Mouse (Mus musculus) embryonic stem cell, embryonic (primary cell): ENCODE data around the gene Prkn.

ENCODE experiments used
- CTCF ChIA-PET, 4 experiments: fragments of 300-600 bp in 2 of 4; fragments of 350-600 bp in 2 of 4; sonication (Branson Sonifier 250); formaldehyde crosslinking; loops; one replicate each; lab custom pipeline; 2022; ENCODE audit warnings: inconsistent platforms in 2 of 4; lab: Charles Lee
- POLR2A ChIA-PET, 4 experiments: fragments of 300-600 bp in 2 of 4; fragments of 350-600 bp in 2 of 4; sonication (Branson Sonifier 250); formaldehyde crosslinking; loops; one replicate each; lab custom pipeline; 2022; ENCODE audit warnings: antibody characterized with exemption in 4 of 4, inconsistent platforms in 1 of 4; lab: Charles Lee

Gene Prkn

DNA sequence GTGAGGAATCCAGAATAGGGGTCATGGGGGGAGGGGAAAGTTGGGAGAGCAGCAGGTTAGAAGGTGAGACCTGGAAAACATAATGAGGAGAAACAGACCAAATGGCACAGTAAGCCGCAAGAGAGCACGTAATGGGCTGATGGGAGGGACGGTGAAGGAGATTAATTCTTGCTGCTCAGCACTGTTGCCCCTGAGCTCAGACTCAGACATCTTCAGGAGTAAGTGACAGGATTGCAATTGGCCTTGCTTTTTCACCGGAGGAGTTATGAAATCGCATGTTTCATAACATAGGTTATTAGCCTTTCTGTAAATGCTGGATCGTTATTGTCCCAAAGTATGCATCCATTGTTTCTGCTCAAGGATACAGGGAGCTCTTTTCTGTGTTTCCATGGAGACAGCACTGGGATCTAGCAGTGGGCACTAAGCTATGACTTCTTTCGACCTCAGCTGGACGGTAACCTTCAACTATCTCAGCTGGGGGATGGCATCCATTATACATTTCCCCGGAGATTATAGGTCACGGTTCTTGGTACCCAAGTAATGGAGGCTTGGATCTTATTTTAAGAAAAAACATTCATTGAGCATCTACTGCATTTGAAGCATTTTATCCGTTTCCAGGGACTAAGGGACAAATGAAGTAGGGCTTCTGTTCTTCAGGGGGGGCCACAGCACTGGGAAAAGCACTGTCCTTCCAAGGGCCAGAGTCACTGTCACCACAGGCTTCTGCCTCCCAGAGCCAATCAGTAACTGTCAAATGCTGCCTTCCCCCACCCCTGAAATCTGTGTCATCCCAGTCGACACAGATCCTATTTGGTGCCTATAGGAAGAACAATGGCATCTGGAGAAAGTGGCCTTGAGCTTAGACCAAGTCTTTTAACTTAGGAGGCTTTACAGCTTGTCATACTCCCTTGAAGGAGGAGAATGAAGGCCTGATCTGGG lies 890.7 kb downstream of the Prkn start:
- CTCF ChIA-PET, result no interaction called here
- POLR2A ChIA-PET, result no interaction called here

DNA sequence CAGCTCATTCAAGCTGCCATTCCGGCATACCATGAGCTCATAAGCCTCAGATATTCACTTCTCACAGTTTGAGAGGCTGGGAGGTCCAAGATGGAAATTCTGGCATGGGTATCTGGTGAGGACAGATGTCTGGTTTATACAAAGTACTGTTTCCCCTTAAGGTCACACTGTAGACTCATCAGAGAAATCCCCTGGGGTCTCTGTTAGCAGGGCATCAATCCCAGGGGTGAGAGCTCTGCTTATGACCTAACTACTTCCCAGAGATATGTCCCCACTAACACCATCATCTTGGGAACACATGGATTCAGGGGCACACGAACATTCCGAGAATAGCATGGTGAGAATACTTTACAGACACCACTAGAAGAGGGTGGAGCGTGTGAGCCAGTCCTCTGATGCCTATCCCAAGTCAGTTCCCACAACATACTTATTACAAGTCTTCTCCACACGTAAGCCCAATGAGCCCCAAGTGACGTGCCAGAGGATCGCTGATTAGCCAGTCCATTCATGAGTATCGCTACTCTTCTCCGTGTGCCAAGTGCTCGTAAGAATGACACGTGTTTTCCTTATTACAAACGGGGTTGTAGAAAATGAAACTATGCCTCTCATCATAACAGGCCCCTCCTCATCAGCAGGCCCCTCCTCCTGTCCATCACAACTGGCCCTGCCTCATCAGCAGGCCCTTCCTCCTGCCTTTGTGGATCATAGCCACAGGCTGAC lies 895.1 kb downstream of the Prkn start:
- POLR2A ChIA-PET, result no interaction called here
- CTCF ChIA-PET, result no interaction called here

DNA sequence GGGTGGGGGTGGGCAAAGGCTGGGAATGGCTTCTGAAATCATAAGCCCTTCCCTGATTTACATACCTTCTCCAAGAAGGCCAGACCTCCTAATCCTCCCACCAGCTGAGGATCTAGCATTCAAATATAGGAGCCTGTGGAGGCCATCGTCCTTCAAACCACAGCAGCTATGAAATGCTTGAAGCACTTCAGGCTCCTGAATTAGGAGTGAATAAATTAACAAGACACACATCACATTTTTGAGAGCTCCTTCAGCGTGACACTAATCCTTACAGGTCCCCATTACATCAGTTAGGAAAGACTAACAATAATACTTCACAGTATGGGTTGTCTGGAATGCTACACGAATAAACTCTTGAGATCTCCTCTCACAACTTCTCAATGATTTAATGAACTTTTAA lies 896.3 kb downstream of the Prkn start:
- ChIA-PET POLR2A (interaction anchor here in 1 of 4 experiments (1.0 kb wide), 1 partner anchor 542 kb away, joined by 3 read pairs; no protein-coding TSS in a partner anchor), CTCF (interaction anchor here in 2 of 4 experiments (0.6 to 0.7 kb wide), 3 partner anchors 294 to 1921 kb away, joined by 3 to 6 read pairs (median 4); no protein-coding TSS in a partner anchor)

DNA sequence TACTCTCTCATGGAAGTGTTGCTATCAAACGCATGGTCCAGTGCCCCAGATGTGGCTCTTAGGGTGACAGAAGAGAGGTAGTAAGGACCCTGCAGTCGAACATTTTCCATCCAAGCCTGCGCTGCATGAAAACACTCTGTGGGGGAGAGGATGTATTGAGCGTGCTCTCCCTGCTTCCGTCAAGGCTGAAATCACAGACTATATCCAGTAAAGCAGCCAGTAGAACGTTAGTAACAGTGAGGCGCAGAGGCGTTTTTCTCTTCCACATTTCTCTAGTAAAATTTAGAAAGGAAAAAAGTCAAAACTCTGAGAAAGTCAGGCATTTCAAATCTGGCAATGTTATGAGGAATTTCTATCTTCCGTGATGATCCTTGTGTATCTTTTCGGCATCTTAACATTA lies 897.7 kb downstream of the Prkn start:
- ChIA-PET CTCF (no interaction called here), POLR2A (no interaction called here)

DNA sequence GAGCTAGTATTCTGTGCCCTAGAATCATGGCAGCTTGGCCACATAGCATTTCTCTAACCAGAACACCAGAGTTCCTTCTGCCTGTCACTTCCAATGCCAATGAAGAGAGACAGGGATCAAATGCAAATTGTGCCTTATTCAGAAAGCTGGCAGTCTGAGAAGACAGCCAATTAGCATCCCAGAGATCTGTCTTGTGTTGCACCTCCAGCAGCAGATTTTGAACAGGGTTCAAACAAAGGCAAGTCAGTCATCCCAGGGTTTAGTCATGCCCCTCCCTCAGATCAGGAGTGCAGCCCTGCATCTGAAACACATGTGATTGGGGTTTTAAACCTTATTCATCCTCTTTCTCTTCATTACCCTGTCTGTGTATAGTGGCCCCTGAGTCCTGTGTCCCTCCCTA lies 900.5 kb downstream of the Prkn start:
- POLR2A ChIA-PET, result no interaction called here
- CTCF ChIA-PET, result no interaction called here

DNA sequence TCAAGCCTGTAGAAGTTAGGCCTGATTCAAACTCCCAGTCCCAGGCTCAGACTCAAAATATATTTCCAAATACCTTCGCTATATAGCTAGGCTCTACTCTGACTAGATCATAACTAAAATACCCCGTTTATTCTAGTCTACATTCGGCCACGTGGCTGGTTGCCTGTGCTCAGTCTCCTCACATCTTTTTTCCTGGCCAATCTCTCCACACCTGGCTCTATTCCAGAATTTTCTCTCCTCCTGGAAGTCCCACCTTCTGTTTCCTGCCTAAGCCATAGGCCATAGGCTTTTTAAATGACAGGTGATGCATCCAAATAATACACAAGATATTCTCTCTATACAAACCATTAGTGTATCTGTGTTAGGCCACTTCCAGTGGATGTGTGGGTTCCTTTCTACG lies 901.0 kb downstream of the Prkn start:
- CTCF ChIA-PET, result interaction anchor here in 2 of 4 experiments (0.5 to 0.6 kb wide), 2 partner anchors 35 to 231 kb away, joined by 3 to 5 read pairs; no protein-coding TSS in a partner anchor
- POLR2A ChIA-PET, result no interaction called here

DNA sequence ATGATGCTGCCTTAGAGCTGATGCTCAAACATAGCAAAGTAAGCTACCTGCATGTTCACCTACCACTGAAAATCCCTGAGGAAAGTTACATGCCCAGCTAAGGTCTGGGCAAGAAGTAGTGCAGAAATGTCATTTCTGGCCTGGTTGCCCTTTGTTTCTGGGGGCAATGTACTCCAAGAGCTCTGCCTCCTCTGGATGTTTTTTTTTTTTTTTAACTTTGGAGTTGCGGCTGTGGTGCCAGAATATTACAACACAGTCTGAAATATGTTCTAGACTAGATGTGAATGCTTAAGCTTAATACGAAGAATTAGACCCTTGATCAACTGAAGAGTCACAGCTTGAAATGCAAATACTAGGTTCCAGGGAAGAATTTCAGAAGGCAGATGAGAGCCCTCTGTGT lies 911.1 kb downstream of the Prkn start:
- ChIA-PET CTCF (no interaction called here), POLR2A (interaction anchor here in 1 of 4 experiments (0.7 kb wide), 2 partner anchors 10 to 142 kb away, joined by 3 read pairs; no protein-coding TSS in a partner anchor)

DNA sequence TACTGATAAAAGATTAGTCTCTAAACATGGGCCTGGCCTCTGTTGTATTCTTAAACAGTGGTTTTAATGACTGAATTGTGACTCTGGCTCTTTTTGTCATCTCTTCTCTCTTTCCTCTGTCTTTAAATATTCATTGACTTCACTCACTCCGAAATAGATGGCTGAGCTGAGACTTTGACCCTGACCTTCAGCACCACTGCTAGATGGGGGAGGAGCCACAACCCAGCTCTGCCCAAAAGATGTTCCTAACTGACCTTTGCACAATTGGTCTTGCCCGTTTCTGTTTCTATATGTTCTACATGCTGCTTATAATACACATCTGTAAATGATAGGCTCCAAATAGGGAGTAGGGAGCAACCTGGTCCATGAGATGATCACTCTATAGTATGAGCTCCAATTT lies 912.5 kb downstream of the Prkn start:
- ChIA-PET CTCF (no interaction called here), POLR2A (interaction anchor here in 1 of 4 experiments (0.7 kb wide), 1 partner anchor 1957 kb away, joined by 3 read pairs; no protein-coding TSS in a partner anchor)

DNA sequence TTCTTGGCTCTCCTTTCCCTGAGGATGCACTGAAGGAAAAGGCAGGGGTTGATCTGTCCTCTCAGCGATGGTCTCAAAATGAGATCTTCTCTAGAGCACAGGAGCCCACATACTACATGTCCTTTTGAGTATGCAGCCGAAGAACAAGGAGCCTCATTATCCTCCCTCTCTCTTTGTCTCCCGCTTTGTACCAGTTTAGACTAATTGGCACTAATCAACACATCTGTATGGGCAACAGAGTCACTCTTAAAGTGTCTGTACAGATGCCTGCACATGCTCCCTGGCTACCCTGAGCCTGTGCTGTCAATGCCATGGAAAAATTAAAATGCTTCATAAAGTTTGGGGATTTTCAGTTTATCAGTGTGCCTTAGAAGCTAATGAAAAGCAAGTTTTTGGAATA lies 924.9 kb downstream of the Prkn start:
- CTCF ChIA-PET, result interaction anchor here in 1 of 4 experiments (0.6 kb wide), 1 partner anchor 141 kb away, joined by 3 read pairs; no protein-coding TSS in a partner anchor

DNA sequence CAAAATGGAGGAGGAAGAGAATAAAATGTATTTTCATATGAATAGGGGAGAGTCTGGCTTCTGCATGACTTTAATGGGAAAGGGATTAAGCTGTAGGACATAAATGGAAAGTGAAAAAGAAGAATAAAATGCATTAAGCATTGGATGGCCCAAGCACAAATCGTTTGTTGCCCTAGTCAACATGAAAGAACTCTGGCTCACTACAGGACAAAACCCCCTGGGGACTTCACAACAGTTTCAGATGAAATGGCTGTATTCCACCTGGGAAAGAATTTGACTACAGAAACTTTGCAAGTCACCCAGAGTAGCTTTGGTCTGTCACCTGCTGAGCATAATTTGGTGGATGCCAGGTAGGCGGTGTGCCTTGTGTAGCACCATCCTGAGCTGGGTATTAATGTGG lies 925.4 kb downstream of the Prkn start:
- ChIA-PET POLR2A (no interaction called here), CTCF (interaction anchor here in 1 of 4 experiments (0.6 kb wide), 1 partner anchor 140 kb away, joined by 3 read pairs; no protein-coding TSS in a partner anchor)

More for the DNA sequence above, 924.9 kb downstream of the Prkn start:
- POLR2A ChIA-PET, result no interaction called here

DNA sequence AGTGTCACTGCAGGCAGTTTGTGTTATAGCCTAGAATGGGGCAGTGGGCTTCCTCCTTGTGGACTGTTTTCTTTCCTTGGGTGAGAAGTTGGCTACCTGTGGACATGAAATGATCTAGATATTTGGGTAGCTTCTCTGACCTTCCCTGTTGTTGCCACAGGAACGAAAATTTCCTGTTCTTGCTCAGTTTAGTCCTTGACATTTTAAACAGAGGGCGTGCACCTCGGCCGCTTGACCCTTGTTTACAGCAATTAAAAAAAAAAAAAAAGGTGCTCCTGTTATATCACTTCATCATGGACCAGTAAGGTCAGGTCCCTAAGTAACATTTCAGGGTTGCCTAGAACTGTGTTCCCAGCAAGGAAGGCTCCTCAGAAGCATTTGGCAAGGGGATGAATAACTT lies 927.1 kb downstream of the Prkn start:
- ChIA-PET POLR2A (no interaction called here), CTCF (interaction anchor here in 1 of 4 experiments (0.6 to 0.7 kb wide), 3 partner anchors 84 to 552 kb away, joined by 3 to 5 read pairs (median 3); no protein-coding TSS in a partner anchor)

DNA sequence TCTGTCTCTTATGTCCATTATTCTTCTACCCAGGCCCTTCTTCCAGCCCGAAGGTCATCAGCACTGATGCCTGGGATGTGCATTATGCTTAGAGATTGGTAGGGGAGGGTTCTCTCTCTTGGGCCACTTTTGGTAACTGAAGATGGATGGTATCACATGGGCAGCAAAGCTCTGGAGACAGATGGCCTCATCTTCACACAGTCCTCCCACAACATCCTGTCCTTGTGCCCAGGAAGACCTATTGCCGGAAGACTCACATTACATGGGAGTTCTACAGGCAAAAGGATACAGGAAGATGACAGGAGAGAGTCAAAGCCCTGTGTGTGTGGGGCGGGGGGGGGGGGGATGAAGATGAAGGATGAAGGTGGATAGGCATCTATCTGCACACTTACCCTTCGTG lies 928.2 kb downstream of the Prkn start:
- POLR2A ChIA-PET, result interaction anchor here in 1 of 4 experiments (0.6 kb wide), 1 partner anchor 49 kb away, joined by 4 read pairs; no protein-coding TSS in a partner anchor
- CTCF ChIA-PET, result no interaction called here

DNA sequence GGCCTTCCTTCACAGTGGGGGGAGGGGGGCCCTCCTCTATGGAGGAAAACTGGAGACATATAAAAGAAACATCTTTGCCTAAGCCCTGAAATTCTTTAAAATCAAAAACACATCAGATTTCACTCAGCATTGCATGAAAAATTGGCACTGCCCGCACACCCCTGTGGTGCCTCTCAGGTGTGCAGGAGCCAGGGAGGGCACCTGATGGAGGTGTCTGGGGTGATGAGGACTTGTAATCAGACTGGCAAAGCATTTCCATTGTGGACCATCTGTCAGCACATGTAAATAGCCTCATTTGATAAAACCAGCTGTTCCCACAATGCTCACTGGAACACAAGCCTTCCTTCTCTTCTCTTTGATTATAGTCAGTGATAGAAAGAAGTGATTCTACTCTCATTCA lies 928.8 kb downstream of the Prkn start:
- CTCF ChIA-PET, result no interaction called here

DNA sequence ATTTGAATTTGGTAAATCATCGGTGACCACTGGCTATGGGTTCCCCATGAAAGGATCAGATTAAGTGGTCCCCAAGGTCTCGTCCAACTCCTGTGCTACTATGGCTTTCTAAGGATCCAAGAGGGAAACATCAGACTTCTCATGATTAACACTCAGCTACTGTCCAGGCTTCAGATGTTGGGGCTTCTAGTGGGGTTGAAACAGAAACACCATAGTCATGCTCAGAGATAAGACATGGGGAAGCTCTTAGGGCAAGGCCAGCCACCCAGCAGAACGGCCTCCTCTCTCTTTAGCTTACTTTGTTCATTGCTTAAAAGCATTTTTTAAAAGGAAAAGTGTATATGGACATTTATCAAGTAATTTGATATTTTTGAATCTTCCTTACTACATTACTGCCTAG lies 929.3 kb downstream of the Prkn start:
- ChIA-PET CTCF (no interaction called here), POLR2A (no interaction called here)

More for the DNA sequence above, 928.8 kb downstream of the Prkn start:
- POLR2A ChIA-PET, result interaction anchor here in 1 of 4 experiments (0.6 kb wide), 1 partner anchor 50 kb away, joined by 4 read pairs; no protein-coding TSS in a partner anchor

DNA sequence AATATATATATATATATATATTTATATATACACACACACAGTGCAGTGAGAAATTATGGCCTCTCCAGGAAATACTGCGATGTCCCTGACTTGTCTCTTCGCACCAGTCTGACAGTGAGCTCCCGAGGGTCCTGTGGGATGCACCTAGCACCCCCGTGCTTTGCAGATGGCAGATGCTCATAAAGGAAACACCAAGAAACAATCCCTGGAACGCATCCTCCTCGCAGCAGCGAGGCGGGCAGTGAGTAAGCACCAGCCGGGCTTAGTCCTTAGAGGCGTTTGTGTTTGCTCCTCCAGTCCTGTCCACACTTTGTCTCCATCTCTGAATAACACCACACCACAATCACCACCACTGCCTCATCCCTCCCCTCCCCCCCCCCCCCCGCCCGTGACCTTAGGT lies 939.4 kb downstream of the Prkn start:
- POLR2A ChIA-PET, result no interaction called here
- CTCF ChIA-PET, result interaction anchor here in 1 of 4 experiments (0.7 kb wide), 1 partner anchor 196 kb away, joined by 3 read pairs; no protein-coding TSS in a partner anchor

DNA sequence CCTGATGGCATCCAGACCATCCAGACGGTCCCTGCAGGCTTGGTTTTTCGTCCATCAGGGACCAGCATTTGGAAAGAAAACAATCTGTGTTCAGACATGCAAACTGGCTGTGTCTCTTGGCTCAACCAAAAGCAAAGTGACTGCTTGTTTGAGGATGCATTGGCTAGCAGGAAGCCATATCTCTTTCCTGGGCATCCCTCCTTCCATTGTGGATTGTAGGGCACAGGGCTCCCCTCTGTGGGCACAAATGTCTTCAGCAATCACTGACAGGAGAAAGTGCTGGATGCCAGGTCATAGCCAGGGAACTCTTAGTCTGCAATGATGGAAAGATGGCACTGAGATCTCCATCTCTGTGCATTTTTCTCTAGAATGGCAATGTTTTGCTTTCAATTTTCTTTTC lies 939.8 kb downstream of the Prkn start:
- CTCF ChIA-PET, result no interaction called here
- POLR2A ChIA-PET, result no interaction called here

DNA sequence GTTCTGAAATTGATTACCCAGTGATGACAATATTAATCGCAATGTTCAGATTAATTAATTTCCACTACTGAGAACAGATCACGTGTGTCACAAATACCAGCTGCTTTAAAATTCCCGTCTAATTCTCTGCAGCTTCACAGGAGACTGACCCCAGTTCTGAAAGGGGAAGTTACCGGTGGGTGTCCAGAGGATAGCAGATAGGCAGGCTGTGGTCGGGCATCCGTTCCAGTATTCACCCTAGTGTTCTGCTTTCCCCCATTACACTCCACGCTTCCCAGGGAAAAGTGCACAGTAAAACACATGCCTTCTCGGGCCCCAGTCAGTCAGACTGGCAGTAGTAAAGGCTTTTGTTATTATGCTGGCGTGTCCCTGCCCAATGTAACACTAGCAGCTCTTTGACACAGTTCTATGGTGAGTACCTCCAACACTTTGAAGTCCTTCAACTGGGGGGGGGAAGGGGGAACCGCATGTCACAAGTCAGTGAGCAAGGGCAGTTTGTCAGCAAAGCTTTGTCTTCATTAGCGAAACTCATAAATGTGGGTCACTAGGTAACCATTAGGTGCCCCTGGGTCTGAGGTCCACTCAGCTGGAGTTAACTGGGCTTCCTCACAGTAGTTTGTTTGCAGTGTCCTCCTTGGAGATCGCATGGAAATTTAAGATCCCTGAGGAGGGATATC lies 940.8 kb downstream of the Prkn start:
- ChIA-PET CTCF (no interaction called here), POLR2A (interaction anchor here in 2 of 4 experiments (0.6 to 0.7 kb wide), 2 partner anchors 588 to 1040 kb away, joined by 3 read pairs; no protein-coding TSS in a partner anchor)

DNA sequence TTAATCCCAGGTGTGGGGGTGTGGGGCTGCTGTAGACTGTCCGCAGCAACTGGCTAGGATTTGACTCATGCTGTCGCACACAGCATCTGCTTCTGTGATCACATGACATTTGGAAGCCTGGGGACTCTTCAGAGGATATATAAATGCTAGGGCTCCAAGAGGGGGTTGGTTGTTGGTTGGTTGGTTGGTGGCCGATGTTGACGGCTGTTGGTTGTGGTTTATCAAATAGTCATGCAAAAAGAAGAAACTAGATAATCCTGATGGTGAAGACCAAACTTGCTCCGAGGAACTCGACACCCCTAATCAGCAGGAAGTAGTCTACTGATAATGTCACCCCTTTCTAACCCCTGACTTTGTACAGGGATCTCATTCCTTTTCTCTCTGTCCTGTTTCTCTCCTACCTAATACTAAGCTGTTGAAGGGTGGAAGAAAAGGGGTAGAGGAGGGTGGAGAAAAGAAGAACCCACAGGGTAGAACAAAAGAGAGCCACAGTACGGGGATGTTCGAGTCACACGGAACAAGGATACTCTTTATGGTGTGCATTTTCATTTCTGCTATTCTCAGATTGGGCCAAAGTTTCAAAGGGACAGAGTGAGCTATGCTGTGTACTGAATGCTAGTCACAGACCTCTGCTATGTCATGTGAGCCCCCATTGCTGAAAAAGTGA lies 948.2 kb downstream of the Prkn start:
- ChIA-PET CTCF (no interaction called here), POLR2A (no interaction called here)
